Mouse (Mus musculus) heart, postnatal 0 days (tissue): ENCODE results near the gene Slc39a11. TPM values are rescaled to one million over a fixed set of nuclear protein-coding genes. Genes with fewer than 3 reads are reported as not detected.
A peak's percentile ranks its signal among the peaks of the same experiment; 100 is the strongest.
"Not testable (repeated sequence)": the region's sequence is repeated elsewhere in the genome, so short reads cannot be mapped to it uniquely, and the experiment has no call there.

ENCODE experiments used
- ATAC-seq: fragments of 200-750 bp; cut with Nextera tagmentation; 2 replicates; pipeline ENCODE4 v1.8.0; 2017; ENCODE audit warnings: low read depth, moderate number of reproducible peaks, moderate library complexity; ENCODE audit not compliant: insufficient read depth
- DNase-seq: peaks from one replicate; pipeline ENCODE4 v3.0.0-alpha.2; 2016; ENCODE audit warnings: low spot score
- H3K27ac ChIP-seq: fragments of 300-500 bp; sonication (generic); 2 replicates; pipeline ENCODE4 v1.5.1; 2014; ENCODE audit warnings: low read depth, mild to moderate bottlenecking
- H3K27me3 ChIP-seq: fragments of 300-500 bp; sonication (generic); 2 replicates; pipeline ENCODE4 v1.6.1; 2014; ENCODE audit warnings: low read length, mixed read lengths; ENCODE audit not compliant: control insufficient read depth, insufficient read depth
- H3K36me3 ChIP-seq: fragments of 300-500 bp; sonication (generic); replicated peaks from 2 replicates; pipeline ENCODE4 v1.6.1; 2014; ENCODE audit warnings: low read length, mixed read lengths; ENCODE audit not compliant: control insufficient read depth, insufficient read depth
- H3K4me1 ChIP-seq: fragments of 300-500 bp; sonication (generic); 2 replicates; pipeline ENCODE4 v1.6.1; 2014; ENCODE audit warnings: antibody characterized with exemption; ENCODE audit not compliant: control insufficient read depth, insufficient read depth
- H3K4me2 ChIP-seq: fragments of 300-500 bp; sonication (generic); 2 replicates; pipeline ENCODE4 v1.6.1; 2014; ENCODE audit warnings: low read depth, mild to moderate bottlenecking, low read length, moderate library complexity
- H3K4me3 ChIP-seq: fragments of 300-500 bp; sonication (generic); 2 replicates; pipeline ENCODE4 v1.5.1; 2014; ENCODE audit warnings: low read depth, low read length
- H3K9ac ChIP-seq: fragments of 300-500 bp; sonication (generic); replicated peaks from 2 replicates; pipeline ENCODE4 v1.6.1; 2014; ENCODE audit warnings: low read depth, low read length, mixed read lengths
- H3K9me3 ChIP-seq: fragments of 300-500 bp; sonication (generic); replicated peaks from 2 replicates; pipeline ENCODE4 v1.6.1; 2016; ENCODE audit warnings: low read length; ENCODE audit not compliant: control insufficient read depth
- CTCF ChIP-seq: IDR thresholded peaks from 2 replicates; pipeline ENCODE4 v1.5.1; 2016; ENCODE audit warnings: antibody characterized with exemption, control low read depth, low read depth
- EP300 ChIP-seq: IDR thresholded peaks from 2 replicates; pipeline ENCODE4 v1.6.1; 2016; ENCODE audit warnings: antibody characterized with exemption, low read depth
- WGBS: fragments of 180-500 bp; shearing (Covaris S2); extraction: QIAGEN DNeasy Blood & Tissue Kit; methylation state at CpG from one replicate; pipeline ENCODE4 v1.1.7; 2014; 5-methylcytosine and 5-hydroxymethylcytosine counted together
- polyA plus RNA-seq: library from polyadenylated mRNA; unstranded; fragments of >200 nt; fragmentation: Nextera tagmentation; extraction: Ambion mirVana; gene quantifications from 2 replicates; pipeline ENCODE4 v1.2.1, GENCODE M21; 2015
- total RNA-seq: library from RNA; depleted of rRNA; stranded (reverse); fragments of >200 nt; gene quantifications from 2 replicates; pipeline ENCODE4 v1.2.3, GENCODE M21; 2014; ENCODE audit warnings: low replicate concordance

Slc39a11 gene
- total and polyA plus RNA-seq, 2 experiments from 2014 or later: 8.6 to 16.3 TPM

GRCm38 (mm10) chr11:113667122-113667521, 17.2 kb upstream of the Slc39a11 start:
- Histone ChIP-seq H3K4me3 (no peak overlapping the region), H3K9ac (no peak overlapping the region), H3K36me3 (peaks cover 39% of the 10 kb centered on the region), H3K27me3 (no peaks in the 10 kb centered on the region), H3K27ac (peak overlapping the region; percentile 28; the same call in 1 of the 2 replicates), H3K4me1 (peaks cover 3% of the 10 kb centered on the region; the same call in 1 of the 2 replicates), H3K4me2 (no peak overlapping the region), H3K9me3 (no peaks in the 10 kb centered on the region)
- WGBS: 80% methylated on average over 2 of the region's 2 CpGs
- DNase-seq: no peak
- no peak for ATAC-seq
- no peak for TF ChIP-seq CTCF
- TF ChIP-seq EP300: no peak

- no peak for ATAC-seq
- TF ChIP-seq EP300 (no peak), CTCF (no peak)
- no peaks in the 10 kb centered on the region for H3K9me3 ChIP-seq
- 56% methylated on average over 10 of the region's 10 CpGs for WGBS
- peaks cover 3% of the 10 kb centered on the region; the same call in 1 of the 2 replicates for H3K4me1 ChIP-seq
- H3K4me2 ChIP-seq: no peak overlapping the region
- H3K27me3 ChIP-seq: no peaks in the 10 kb centered on the region
- H3K36me3 ChIP-seq: peaks cover 43% of the 10 kb centered on the region
- no peak for DNase-seq
- H3K27ac ChIP-seq: no peak overlapping the region
- H3K9ac ChIP-seq: no peak overlapping the region
- H3K4me3 ChIP-seq: no peak overlapping the region
Measured at GRCm38 (mm10) chr11:113666648-113667047, 16.8 kb upstream of the Slc39a11 start.

GRCm38 (mm10) chr11:113666205-113666604, 16.3 kb upstream of the Slc39a11 start:
- Histone ChIP-seq H3K4me3 (no peak overlapping the region), H3K4me1 (peaks cover 3% of the 10 kb centered on the region; the same call in 1 of the 2 replicates), H3K27me3 (no peaks in the 10 kb centered on the region), H3K9me3 (no peaks in the 10 kb centered on the region), H3K27ac (no peak overlapping the region), H3K4me2 (no peak overlapping the region), H3K9ac (no peak overlapping the region), H3K36me3 (peaks cover 43% of the 10 kb centered on the region)
- WGBS: 70% methylated on average over 6 of the region's 6 CpGs
- ATAC-seq (no peak), DNase-seq (no peak)
- TF ChIP-seq CTCF (no peak), EP300 (no peak)

DNA sequence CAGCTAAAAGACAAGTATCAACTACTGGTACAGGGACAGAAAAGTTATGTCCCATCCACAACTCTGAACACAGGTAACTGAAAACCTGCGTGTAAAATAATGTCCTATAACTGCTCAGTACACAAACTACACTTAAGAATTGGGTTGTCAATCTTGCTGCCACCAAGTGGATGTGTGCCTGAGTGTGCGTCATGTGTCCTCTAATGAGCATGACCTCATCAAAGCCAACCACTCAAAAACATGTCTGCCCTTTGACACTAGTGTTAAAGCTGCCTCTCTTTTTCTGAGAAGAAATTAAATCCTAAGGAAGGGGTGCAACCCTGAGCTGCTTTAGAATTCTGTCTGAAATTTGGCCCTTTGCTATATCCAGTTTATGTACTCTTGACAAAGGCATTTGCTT, 14.4 kb upstream of the Slc39a11 start:
- TF ChIP-seq EP300 (no peak), CTCF (no peak)
- peaks cover 58% of the 10 kb centered on the region for H3K36me3 ChIP-seq
- no peak overlapping the region for H3K9ac ChIP-seq
- no peaks in the 10 kb centered on the region for H3K9me3 ChIP-seq
- no peaks in the 10 kb centered on the region for H3K27me3 ChIP-seq
- peaks cover 3% of the 10 kb centered on the region; the same call in 1 of the 2 replicates for H3K4me1 ChIP-seq
- DNase-seq: no peak
- H3K4me3 ChIP-seq: no peak overlapping the region
- WGBS: 57% methylated on average over 2 of the region's 2 CpGs
- no peak overlapping the region for H3K27ac ChIP-seq
- H3K4me2 ChIP-seq: no peak overlapping the region
- ATAC-seq: no peak

- no peak overlapping the region for H3K9ac ChIP-seq
- no peaks in the 10 kb centered on the region for H3K27me3 ChIP-seq
- H3K36me3 ChIP-seq: peaks cover 67% of the 10 kb centered on the region
- DNase-seq: no peak
- WGBS: 86% methylated on average over 18 of the region's 18 CpGs
- no peaks in the 10 kb centered on the region for H3K4me1 ChIP-seq
- H3K4me3 ChIP-seq: no peak overlapping the region
- H3K4me2 ChIP-seq: no peak overlapping the region
- ATAC-seq: no peak
- TF ChIP-seq CTCF (no peak), EP300 (no peak)
- H3K27ac ChIP-seq: no peak overlapping the region
- no peaks in the 10 kb centered on the region for H3K9me3 ChIP-seq
Measured at GRCm38 (mm10) chr11:113661835-113662351, 12.0 kb upstream of the Slc39a11 start.

DNA sequence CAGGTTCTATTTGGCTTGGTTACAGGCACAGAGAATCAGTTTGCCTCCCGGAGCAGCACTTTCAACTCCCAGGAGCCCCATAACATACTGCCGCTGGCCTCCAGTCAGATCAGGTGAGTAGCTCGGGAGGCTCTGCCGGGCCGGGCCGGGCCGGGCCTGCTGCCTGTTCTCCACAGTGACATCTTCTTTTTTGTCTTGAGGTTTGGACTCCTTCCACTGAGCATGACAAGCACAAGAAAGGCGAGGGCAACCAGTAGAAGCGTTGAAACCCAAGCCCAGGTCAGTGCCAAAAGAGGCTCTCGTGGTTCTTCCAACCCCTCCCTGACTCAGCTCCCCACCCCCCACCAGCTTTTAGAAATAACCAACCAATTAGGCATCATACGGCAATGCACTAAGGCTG, 11.1 kb upstream of the Slc39a11 start:
- Histone ChIP-seq H3K4me1 (no peaks in the 10 kb centered on the region), H3K27me3 (no peaks in the 10 kb centered on the region), H3K4me3 (no peak overlapping the region), H3K36me3 (peaks cover 77% of the 10 kb centered on the region), H3K4me2 (no peak overlapping the region), H3K9me3 (no peaks in the 10 kb centered on the region), H3K27ac (no peak overlapping the region), H3K9ac (no peak overlapping the region)
- WGBS: 91% methylated on average over 11 of the region's 11 CpGs
- DNase-seq (no peak), ATAC-seq (no peak)
- no peak for TF ChIP-seq CTCF
- TF ChIP-seq EP300: no peak

- DNase-seq, H3K4me3 ChIP-seq, H3K27me3 ChIP-seq, H3K9ac ChIP-seq, H3K4me1 ChIP-seq, H3K9me3 ChIP-seq, ATAC-seq, H3K27ac ChIP-seq, H3K4me2 ChIP-seq: not testable (repeated sequence)
- H3K36me3 ChIP-seq: peaks cover 84% of the 10 kb centered on the region
- WGBS: 92% methylated on average over 3 of the region's 3 CpGs
Measured at GRCm38 (mm10) chr11:113660213-113660612, 10.3 kb upstream of the Slc39a11 start.
